Mouse (Mus musculus): Measurements from ENCODE around the gene Frs3.

- TF ChIP-seq CTCF (IDR thresholded peaks at IDR 0.05) (no peak), POLR2A (IDR thresholded peaks at IDR 0.05; ENCODE audit: insufficient read depth, low read depth, low read length) (no peak), EP300 (IDR thresholded peaks at IDR 0.05; ENCODE audit: insufficient read depth, low read depth, low read length) (no peak)
Observed at GRCm38 (mm10) chr17:47744086-47744485, 55.3 kb downstream of the Frs3 start.

Measured in heart, adult 2 months (tissue).